Mouse (Mus musculus) cerebellum, adult 2 months (tissue): ENCODE data around the gene 1700016C15Rik.

ENCODE experiments used
- CTCF ChIP-seq: fragments of 200-500 bp; IDR thresholded peaks from 2 replicates; pipeline ENCODE4 v1.5.1; 2011; ENCODE audit warnings: low read depth, mild to moderate bottlenecking, control low read depth, low read length, moderate library complexity, borderline replicate concordance; ENCODE audit not compliant: insufficient read depth
- POLR2A ChIP-seq: fragments of 200-500 bp; IDR thresholded peaks from 2 replicates; pipeline ENCODE4 v1.6.1; 2011; ENCODE audit warnings: low read length, control low read depth, borderline replicate concordance; ENCODE audit not compliant: insufficient read depth

- TF ChIP-seq CTCF (no peak), POLR2A (no peak)
Measured at GRCm38 (mm10) chr1:177757249-177757648, 27.6 kb downstream of the 1700016C15Rik start.
